Mouse (Mus musculus) liver, postnatal 0 days (tissue): Measurements from ENCODE around the gene Mdga1.

Source experiments
- CTCF ChIP-seq: sonication (generic); IDR thresholded peaks from 2 replicates; pipeline ENCODE4 v1.5.1; 2016; ENCODE audit warnings: antibody characterized with exemption, low read depth
- EP300 ChIP-seq: IDR thresholded peaks from 2 replicates; pipeline ENCODE4 v1.6.1; 2016; ENCODE audit warnings: antibody characterized with exemption, low read depth, mild to moderate bottlenecking

- TF ChIP-seq CTCF (peak; percentile 81), EP300 (no peak)
Measured at GRCm38 (mm10) chr17:29801358-29801757, 168.5 kb downstream of the Mdga1 start.
